Mouse (Mus musculus) megakaryocyte, embryonic 14.5 days (primary cell): ENCODE data around the gene Hexim2. TPM values are rescaled to one million over a fixed set of nuclear protein-coding genes. Genes with fewer than 3 reads are reported as not detected.

Source experiments
- H3K27me3 ChIP-seq: replicated peaks from 2 replicates; pipeline ENCODE3; 2012; ENCODE audit warnings: inconsistent platforms
- H3K36me3 ChIP-seq: replicated peaks from 2 replicates; pipeline ENCODE3; 2012; ENCODE audit warnings: low read length, inconsistent platforms, mixed read lengths
- H3K4me1 ChIP-seq: 2 replicates; pipeline ENCODE4 v1.6.1; 2012; ENCODE audit warnings: inconsistent platforms
- H3K4me3 ChIP-seq: replicated peaks from 2 replicates; pipeline ENCODE3; 2012; ENCODE audit warnings: moderate library complexity, mild to moderate bottlenecking, inconsistent platforms
- H3K9me3 ChIP-seq: 2 replicates; pipeline ENCODE4 v1.6.1; 2012; ENCODE audit warnings: inconsistent platforms
- FLI1 ChIP-seq: IDR thresholded peaks from 2 replicates; pipeline ENCODE4 v1.6.1; 2012; ENCODE audit warnings: low read length, inconsistent platforms, mixed read lengths
- GATA1 ChIP-seq: IDR thresholded peaks from 3 replicates; pipeline ENCODE4 v1.6.1; 2012; ENCODE audit warnings: mixed read lengths, low read length, inconsistent platforms, borderline replicate concordance
- polyA plus RNA-seq: library from polyadenylated mRNA; stranded (reverse); fragments of >175 nt; gene quantifications from 2 replicates; pipeline ENCODE4 v1.2.3, GENCODE M21; 2012; ENCODE audit warnings: low replicate concordance; ENCODE audit not compliant: insufficient read depth

The Hexim2 gene
- polyA plus RNA-seq, 1 experiment, result 168 TPM

DNA sequence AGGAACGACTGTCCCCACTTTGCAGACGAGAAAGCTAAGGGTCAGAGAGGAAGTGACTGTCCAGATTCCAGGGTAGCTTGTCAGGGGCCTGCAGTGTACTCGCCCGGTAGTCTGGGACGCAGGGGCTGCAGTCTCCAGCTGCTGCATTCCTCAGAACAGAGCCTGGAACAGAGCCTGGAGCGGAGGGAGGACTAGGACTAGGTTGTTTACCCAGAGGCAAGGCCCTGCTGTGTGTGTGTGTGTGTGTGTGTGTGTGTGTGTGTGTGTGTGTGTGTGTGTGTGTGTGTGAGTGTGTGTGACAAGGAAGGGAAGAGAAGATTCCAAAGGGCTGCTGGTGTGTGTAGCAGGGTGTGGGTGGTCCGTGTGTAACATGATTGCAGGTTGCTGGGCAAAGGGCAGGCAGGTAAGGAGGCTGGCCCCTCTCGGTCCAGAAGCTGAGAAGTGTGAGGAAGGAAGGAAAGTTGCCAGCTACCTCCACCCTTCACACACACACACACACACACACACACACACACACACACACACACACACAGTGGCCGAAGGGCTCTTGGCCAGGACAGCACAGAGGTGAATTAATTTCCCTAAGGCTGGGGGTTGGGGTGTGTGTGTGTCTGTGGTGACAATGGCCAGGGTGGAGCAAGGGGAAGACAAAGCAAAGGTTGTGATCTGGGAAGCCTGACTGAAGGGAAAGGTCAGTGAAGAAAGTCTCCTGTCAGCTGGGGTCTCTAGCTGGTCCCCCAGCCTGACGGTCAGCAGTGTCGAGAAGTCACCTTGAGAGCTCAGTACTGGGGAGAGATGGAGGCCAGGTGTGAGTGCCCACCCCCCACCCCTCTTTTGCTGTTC is 9.1 kb downstream of the Hexim2 start:
- TF ChIP-seq FLI1, result no peak
- TF ChIP-seq GATA1, result no peak
- H3K4me3 ChIP-seq, result peak overlapping the region; percentile 83
- peaks cover 97% of the 10 kb centered on the region for H3K4me1 ChIP-seq

DNA sequence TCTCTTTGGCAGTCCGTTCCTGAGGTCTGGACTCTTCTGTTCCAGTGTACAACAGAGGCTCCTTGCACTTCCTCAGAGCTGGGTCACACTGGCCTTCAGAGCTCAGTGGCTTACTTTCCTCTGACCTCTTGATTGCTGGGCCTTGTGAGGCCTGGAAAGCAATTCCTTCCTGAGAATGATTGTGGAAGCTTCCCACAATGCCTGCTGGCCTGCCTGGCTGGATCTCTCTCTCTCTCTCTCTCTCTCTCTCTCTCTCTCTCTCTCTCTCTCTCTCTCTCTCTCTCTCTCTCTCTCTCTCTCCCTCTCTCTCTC is 9.7 kb downstream of the Hexim2 start:
- H3K36me3 ChIP-seq, result peaks cover 44% of the 10 kb centered on the region
- H3K4me3 ChIP-seq, result peak overlapping the region; percentile 83
- H3K27me3 ChIP-seq, result no peaks in the 10 kb centered on the region
- no peaks in the 10 kb centered on the region for H3K9me3 ChIP-seq
- TF ChIP-seq FLI1, result no peak
- TF ChIP-seq GATA1, result no peak
- H3K4me1 ChIP-seq, result peaks cover 97% of the 10 kb centered on the region

More for the DNA sequence above, 9.1 kb downstream of the Hexim2 start:
- Histone ChIP-seq H3K36me3 (peaks cover 48% of the 10 kb centered on the region), H3K27me3 (no peaks in the 10 kb centered on the region), H3K9me3 (no peaks in the 10 kb centered on the region)

GRCm38 (mm10) chr11:103142441-103143182 is 10.4 kb downstream of the Hexim2 start:
- H3K27me3 ChIP-seq, result no peaks in the 10 kb centered on the region
- H3K36me3 ChIP-seq, result peaks cover 38% of the 10 kb centered on the region
- TF ChIP-seq FLI1 (no peak), GATA1 (no peak)
- H3K4me3 ChIP-seq, result peak overlapping the region; percentile 83
- H3K9me3 ChIP-seq, result no peaks in the 10 kb centered on the region
- peaks cover 98% of the 10 kb centered on the region for H3K4me1 ChIP-seq

DNA sequence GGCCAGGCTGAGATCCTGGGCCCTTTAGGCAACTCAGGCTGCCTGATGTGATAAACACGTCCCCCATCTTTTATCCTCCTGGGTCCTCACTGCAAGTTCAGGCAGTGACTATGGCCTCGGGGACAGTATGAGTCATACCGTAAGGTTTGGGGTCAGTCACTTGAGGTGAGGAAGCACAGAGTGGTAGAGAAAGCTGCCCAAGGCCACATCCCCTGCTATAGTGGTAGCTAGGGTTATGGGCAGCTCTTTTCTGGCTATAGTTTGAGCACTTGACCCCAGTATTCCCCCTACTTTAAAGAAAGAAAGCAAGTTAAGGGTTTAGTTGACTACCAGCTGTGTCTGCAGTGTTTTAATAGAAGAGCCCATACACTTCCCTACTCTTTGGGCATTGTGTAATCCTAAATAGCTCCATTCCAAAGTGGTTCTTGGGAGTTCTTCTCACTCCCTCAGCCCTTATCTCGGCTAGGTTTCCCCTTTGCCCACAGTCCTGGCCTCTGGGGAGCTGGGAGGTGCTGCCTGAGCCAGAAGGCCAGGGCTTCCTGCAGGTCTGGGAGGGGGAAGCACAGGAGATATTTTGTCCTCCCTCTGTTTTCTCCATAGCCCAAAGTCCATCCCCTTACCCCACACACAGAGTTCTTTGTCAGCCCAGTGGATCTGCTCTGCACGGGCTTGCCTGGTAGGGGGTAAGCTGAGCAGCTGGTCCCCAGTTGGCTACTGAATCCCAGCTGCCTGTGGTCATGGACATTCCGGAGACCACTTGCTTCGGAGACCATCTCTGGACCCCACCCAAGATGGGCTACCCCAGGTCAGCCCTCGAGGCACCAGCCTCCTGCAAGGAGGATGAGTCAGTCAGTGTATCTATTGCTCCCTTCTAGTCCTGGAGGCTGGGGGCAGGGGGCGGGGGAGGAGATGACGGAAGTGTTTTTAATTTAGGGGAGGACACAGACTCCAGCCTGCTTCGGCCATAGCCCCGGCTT is 12.4 kb downstream of the Hexim2 start:
- peak; percentile 31; the same call in 1 of the 3 replicates for TF ChIP-seq GATA1
- no peak for TF ChIP-seq FLI1
- peaks cover 90% of the 10 kb centered on the region for H3K4me1 ChIP-seq
- no peaks in the 10 kb centered on the region for H3K9me3 ChIP-seq
- no peaks in the 10 kb centered on the region for H3K27me3 ChIP-seq
- H3K4me3 ChIP-seq, result peak overlapping the region; percentile 85
- H3K36me3 ChIP-seq, result peaks cover 20% of the 10 kb centered on the region

GRCm38 (mm10) chr11:103146386-103146785 is 14.2 kb downstream of the Hexim2 start:
- H3K36me3 ChIP-seq, result peaks cover 13% of the 10 kb centered on the region
- H3K4me3 ChIP-seq, result peak overlapping the region; percentile 3
- TF ChIP-seq GATA1 (no peak), FLI1 (no peak)
- peaks cover 76% of the 10 kb centered on the region for H3K4me1 ChIP-seq
- no peaks in the 10 kb centered on the region for H3K9me3 ChIP-seq
- H3K27me3 ChIP-seq, result no peaks in the 10 kb centered on the region

- Histone ChIP-seq H3K27me3 (no peaks in the 10 kb centered on the region), H3K4me1 (peaks cover 65% of the 10 kb centered on the region), H3K9me3 (no peaks in the 10 kb centered on the region), H3K36me3 (peaks cover 10% of the 10 kb centered on the region), H3K4me3 (no peak overlapping the region)
- no peak for TF ChIP-seq GATA1
- no peak for TF ChIP-seq FLI1
These were observed 15.5 kb downstream of the Hexim2 start for GRCm38 (mm10) chr11:103147766-103148165.

GRCm38 (mm10) chr11:103149771-103150170 is 17.5 kb downstream of the Hexim2 start:
- TF ChIP-seq FLI1 (no peak), GATA1 (no peak)
- peaks cover 7% of the 10 kb centered on the region for H3K36me3 ChIP-seq

GRCm38 (mm10) chr11:103158621-103159478 is 26.6 kb downstream of the Hexim2 start:
- peaks cover 6% of the 10 kb centered on the region for H3K36me3 ChIP-seq
- H3K27me3 ChIP-seq, result no peaks in the 10 kb centered on the region
- H3K4me3 ChIP-seq, result peak overlapping the region; percentile 92
- peaks cover 47% of the 10 kb centered on the region for H3K4me1 ChIP-seq
- peaks cover 5% of the 10 kb centered on the region; the same call in 1 of the 2 replicates for H3K9me3 ChIP-seq
- TF ChIP-seq FLI1 (no peak), GATA1 (no peak)

More at GRCm38 (mm10) chr11:103149771-103150170, 17.5 kb downstream of the Hexim2 start:
- Histone ChIP-seq H3K27me3 (no peaks in the 10 kb centered on the region), H3K9me3 (no peaks in the 10 kb centered on the region), H3K4me1 (peaks cover 46% of the 10 kb centered on the region), H3K4me3 (no peak overlapping the region)

- peaks cover 4% of the 10 kb centered on the region for H3K27me3 ChIP-seq
- H3K36me3 ChIP-seq, result peaks cover 6% of the 10 kb centered on the region
- H3K9me3 ChIP-seq, result peaks cover 6% of the 10 kb centered on the region
- peaks cover 46% of the 10 kb centered on the region for H3K4me1 ChIP-seq
- no peak overlapping the region for H3K4me3 ChIP-seq
- TF ChIP-seq FLI1, result no peak
These were observed 28.5 kb downstream of the Hexim2 start for GRCm38 (mm10) chr11:103160738-103161137.
